Mouse (Mus musculus): ENCODE measurements around the gene Gins2. TPM values are rescaled to one million over a fixed set of nuclear protein-coding genes. Genes with fewer than 3 reads are reported as not detected.
A peak's percentile ranks its signal among the peaks of the same experiment; 100 is the strongest.

The Gins2 gene
- polyA plus RNA-seq, 1 experiment from 2014 or later = 94.8 TPM

GRCm38 (mm10) chr8:120565151-120565711, 23.9 kb downstream of the Gins2 start:
- peaks cover 20% of the 10 kb centered on the region for H3K36me3 ChIP-seq (ENCODE audit: control insufficient read depth, insufficient read depth, low read length)
- peaks cover 42% of the 10 kb centered on the region for H3K4me1 ChIP-seq (replicated peaks; ENCODE audit: control insufficient read depth, insufficient read depth, low read length)
- H3K9ac ChIP-seq (ENCODE audit: low read depth, low read length) = no peak overlapping the region
- no peak overlapping the region for H3K4me3 ChIP-seq (ENCODE audit: low read depth, low read length)
- DNase-seq (ENCODE audit: low spot score) = peak; percentile 64
- H3K27ac ChIP-seq (ENCODE audit: low read depth, low read length) = peak overlapping the region; percentile 70
- WGBS = 18% methylated on average over 7 of the region's 7 CpGs
- ATAC-seq (ENCODE audit: low FRiP score) = peak; percentile 69
- no peaks in the 10 kb centered on the region for H3K27me3 ChIP-seq (ENCODE audit: control insufficient read depth, insufficient read depth, low read length)
- no peaks in the 10 kb centered on the region for H3K9me3 ChIP-seq (ENCODE audit: control insufficient read depth, low read length)
- H3K4me2 ChIP-seq (replicated peaks; ENCODE audit: low read depth, low read length) = no peak overlapping the region

- WGBS = 36% methylated on average over 20 of the region's 20 CpGs
- DNase-seq (ENCODE audit: low spot score) = peak; percentile 58
- ATAC-seq (ENCODE audit: low FRiP score) = peak; percentile 16; the same call in 1 of the 2 replicates
These were observed 25.0 kb downstream of the Gins2 start for GRCm38 (mm10) chr8:120563851-120564837.

GRCm38 (mm10) chr8:120563348-120563724, 25.8 kb downstream of the Gins2 start:
- peaks cover 57% of the 10 kb centered on the region for H3K4me1 ChIP-seq (replicated peaks; ENCODE audit: control insufficient read depth, insufficient read depth, low read length)
- H3K4me2 ChIP-seq (replicated peaks; ENCODE audit: low read depth, low read length) = no peak overlapping the region
- H3K27me3 ChIP-seq (ENCODE audit: control insufficient read depth, insufficient read depth, low read length) = no peaks in the 10 kb centered on the region
- no peaks in the 10 kb centered on the region for H3K9me3 ChIP-seq (ENCODE audit: control insufficient read depth, low read length)
- WGBS = 18% methylated on average over 8 of the region's 8 CpGs
- H3K9ac ChIP-seq (ENCODE audit: low read depth, low read length) = no peak overlapping the region
- no peak overlapping the region for H3K4me3 ChIP-seq (ENCODE audit: low read depth, low read length)
- DNase-seq (ENCODE audit: low spot score) = peak; percentile 65
- H3K36me3 ChIP-seq (ENCODE audit: control insufficient read depth, insufficient read depth, low read length) = peaks cover 13% of the 10 kb centered on the region
- peak overlapping the region; percentile 70 for H3K27ac ChIP-seq (ENCODE audit: low read depth, low read length)
- ATAC-seq (ENCODE audit: low FRiP score) = peak; percentile 30; the same call in 1 of the 2 replicates

More at GRCm38 (mm10) chr8:120563851-120564837, 25.0 kb downstream of the Gins2 start:
- Histone ChIP-seq H3K4me3 (ENCODE audit: low read depth, low read length) (no peak overlapping the region), H3K27ac (ENCODE audit: low read depth, low read length) (peak overlapping the region; percentile 70), H3K9ac (ENCODE audit: low read depth, low read length) (no peak overlapping the region), H3K4me2 (replicated peaks; ENCODE audit: low read depth, low read length) (no peak overlapping the region), H3K36me3 (ENCODE audit: control insufficient read depth, insufficient read depth, low read length) (peaks cover 20% of the 10 kb centered on the region), H3K4me1 (replicated peaks; ENCODE audit: control insufficient read depth, insufficient read depth, low read length) (peaks cover 52% of the 10 kb centered on the region), H3K27me3 (ENCODE audit: control insufficient read depth, insufficient read depth, low read length) (no peaks in the 10 kb centered on the region), H3K9me3 (ENCODE audit: control insufficient read depth, low read length) (no peaks in the 10 kb centered on the region)

GRCm38 (mm10) chr8:120562680-120563347, 26.3 kb downstream of the Gins2 start:
- 80% methylated on average over 18 of the region's 18 CpGs for WGBS
- 0 out of 2 replicates have a peak, but pooled peaks have one; percentile 3 for ATAC-seq (ENCODE audit: low FRiP score)
- peak overlapping the region; percentile 70 for H3K27ac ChIP-seq (ENCODE audit: low read depth, low read length)
- DNase-seq (ENCODE audit: low spot score) = no peak
- H3K9ac ChIP-seq (ENCODE audit: low read depth, low read length) = no peak overlapping the region
- H3K36me3 ChIP-seq (ENCODE audit: control insufficient read depth, insufficient read depth, low read length) = peaks cover 7% of the 10 kb centered on the region
- H3K27me3 ChIP-seq (ENCODE audit: control insufficient read depth, insufficient read depth, low read length) = no peaks in the 10 kb centered on the region
- H3K9me3 ChIP-seq (ENCODE audit: control insufficient read depth, low read length) = no peaks in the 10 kb centered on the region
- no peak overlapping the region for H3K4me2 ChIP-seq (replicated peaks; ENCODE audit: low read depth, low read length)
- H3K4me1 ChIP-seq (replicated peaks; ENCODE audit: control insufficient read depth, insufficient read depth, low read length) = peaks cover 60% of the 10 kb centered on the region
- no peak overlapping the region for H3K4me3 ChIP-seq (ENCODE audit: low read depth, low read length)

GRCm38 (mm10) chr8:120561539-120562435, 27.3 kb downstream of the Gins2 start:
- H3K4me2 ChIP-seq (replicated peaks; ENCODE audit: low read depth, low read length) = no peak overlapping the region
- no peak for DNase-seq (ENCODE audit: low spot score)
- H3K27ac ChIP-seq (ENCODE audit: low read depth, low read length) = peak overlapping the region; percentile 70
- H3K9me3 ChIP-seq (ENCODE audit: control insufficient read depth, low read length) = no peaks in the 10 kb centered on the region
- no peaks in the 10 kb centered on the region for H3K36me3 ChIP-seq (ENCODE audit: control insufficient read depth, insufficient read depth, low read length)
- peaks cover 70% of the 10 kb centered on the region for H3K4me1 ChIP-seq (replicated peaks; ENCODE audit: control insufficient read depth, insufficient read depth, low read length)
- no peaks in the 10 kb centered on the region for H3K27me3 ChIP-seq (ENCODE audit: control insufficient read depth, insufficient read depth, low read length)
- H3K9ac ChIP-seq (ENCODE audit: low read depth, low read length) = no peak overlapping the region
- 85% methylated on average over 22 of the region's 22 CpGs for WGBS
- ATAC-seq (ENCODE audit: low FRiP score) = no peak
- no peak overlapping the region for H3K4me3 ChIP-seq (ENCODE audit: low read depth, low read length)

- no peak overlapping the region for H3K9ac ChIP-seq (ENCODE audit: low read depth, low read length)
- no peak overlapping the region for H3K4me3 ChIP-seq (ENCODE audit: low read depth, low read length)
- H3K36me3 ChIP-seq (ENCODE audit: control insufficient read depth, insufficient read depth, low read length) = no peaks in the 10 kb centered on the region
- no peak overlapping the region for H3K4me2 ChIP-seq (replicated peaks; ENCODE audit: low read depth, low read length)
- peak overlapping the region; percentile 90 for H3K27ac ChIP-seq (ENCODE audit: low read depth, low read length)
- no peaks in the 10 kb centered on the region for H3K9me3 ChIP-seq (ENCODE audit: control insufficient read depth, low read length)
- DNase-seq (ENCODE audit: low spot score) = no peak
- peaks cover 78% of the 10 kb centered on the region for H3K4me1 ChIP-seq (replicated peaks; ENCODE audit: control insufficient read depth, insufficient read depth, low read length)
- no peak for ATAC-seq (ENCODE audit: low FRiP score)
- 82% methylated on average over 5 of the region's 5 CpGs for WGBS
- no peaks in the 10 kb centered on the region for H3K27me3 ChIP-seq (ENCODE audit: control insufficient read depth, insufficient read depth, low read length)
These were observed 28.6 kb downstream of the Gins2 start for GRCm38 (mm10) chr8:120560535-120560934.

- Histone ChIP-seq H3K27me3 (ENCODE audit: control insufficient read depth, insufficient read depth, low read length) (no peaks in the 10 kb centered on the region), H3K9me3 (ENCODE audit: control insufficient read depth, low read length) (no peaks in the 10 kb centered on the region), H3K9ac (ENCODE audit: low read depth, low read length) (peak overlapping the region; percentile 41), H3K27ac (ENCODE audit: low read depth, low read length) (peak overlapping the region; percentile 90), H3K4me1 (replicated peaks; ENCODE audit: control insufficient read depth, insufficient read depth, low read length) (peaks cover 75% of the 10 kb centered on the region), H3K36me3 (ENCODE audit: control insufficient read depth, insufficient read depth, low read length) (no peaks in the 10 kb centered on the region), H3K4me3 (ENCODE audit: low read depth, low read length) (no peak overlapping the region), H3K4me2 (replicated peaks; ENCODE audit: low read depth, low read length) (no peak overlapping the region)
- DNase-seq (ENCODE audit: low spot score) (peak; percentile 46), ATAC-seq (ENCODE audit: low FRiP score) (peak; percentile 25; the same call in 1 of the 2 replicates)
- WGBS = 28% methylated on average over 11 of the region's 11 CpGs
These were observed 29.4 kb downstream of the Gins2 start for GRCm38 (mm10) chr8:120559654-120560053.

GRCm38 (mm10) chr8:120558162-120558561, 30.9 kb downstream of the Gins2 start:
- DNase-seq (ENCODE audit: low spot score) = no peak
- H3K27me3 ChIP-seq (ENCODE audit: control insufficient read depth, insufficient read depth, low read length) = no peaks in the 10 kb centered on the region
- H3K9me3 ChIP-seq (ENCODE audit: control insufficient read depth, low read length) = no peaks in the 10 kb centered on the region
- H3K4me1 ChIP-seq (replicated peaks; ENCODE audit: control insufficient read depth, insufficient read depth, low read length) = peaks cover 68% of the 10 kb centered on the region
- WGBS = 87% methylated on average over 4 of the region's 4 CpGs
- no peak overlapping the region for H3K9ac ChIP-seq (ENCODE audit: low read depth, low read length)
- H3K27ac ChIP-seq (ENCODE audit: low read depth, low read length) = peak overlapping the region; percentile 10; the same call in 1 of the 2 replicates
- no peaks in the 10 kb centered on the region for H3K36me3 ChIP-seq (ENCODE audit: control insufficient read depth, insufficient read depth, low read length)
- no peak overlapping the region for H3K4me2 ChIP-seq (replicated peaks; ENCODE audit: low read depth, low read length)
- no peak for ATAC-seq (ENCODE audit: low FRiP score)
- no peak overlapping the region for H3K4me3 ChIP-seq (ENCODE audit: low read depth, low read length)
